ENCODE assay signal across 17 mouse cellular contexts in the genomic region with DNA sequence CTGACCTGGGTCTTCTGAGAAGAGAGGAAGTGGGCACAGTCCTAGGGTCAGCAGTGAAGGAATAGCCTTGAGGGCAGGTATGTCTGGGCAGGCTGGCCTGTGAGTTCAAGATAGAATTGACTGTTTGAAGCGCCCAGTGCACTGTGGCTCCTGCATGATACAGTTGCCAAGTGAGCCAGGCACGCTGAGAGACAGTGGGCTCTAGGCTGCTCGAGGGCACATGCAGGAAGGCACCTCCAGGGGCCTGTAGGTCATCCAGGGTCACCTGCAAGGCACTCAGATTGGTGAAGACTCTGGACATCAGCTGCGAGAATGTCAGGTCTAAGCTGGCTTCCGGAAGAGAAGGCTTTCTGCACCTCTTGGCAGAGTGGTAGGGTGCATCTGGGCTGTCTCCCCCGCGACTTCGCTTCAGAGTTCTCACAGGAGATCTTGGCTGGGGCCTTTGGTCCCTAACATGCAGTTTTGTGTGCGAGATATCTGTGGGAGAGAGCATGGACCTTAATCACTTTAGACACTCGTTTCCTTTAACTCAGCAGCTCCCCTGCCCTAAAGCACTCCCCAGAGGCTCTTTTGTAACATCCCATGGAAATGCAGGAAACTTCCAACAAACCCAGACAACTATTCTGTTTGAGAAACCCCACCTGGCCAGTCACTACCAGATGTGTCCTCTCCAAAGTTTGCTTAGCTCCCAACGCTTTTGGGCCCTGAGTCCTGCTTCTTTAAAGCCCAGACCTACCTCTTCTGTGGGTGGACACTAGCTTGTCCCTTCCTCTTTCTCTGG. TPM values are rescaled to one million over a fixed set of nuclear protein-coding genes. Genes with fewer than 3 reads are reported as not detected.
DNase-seq lines count a peak whose midpoint lies in the region; ATAC-seq and TF ChIP-seq lines count a peak whose summit lies in the region.
"Had no signal": no experiment of that assay in that cellular context is flagged by ENCODE, and none has a peak within 500 bp of the region (broad histone marks: within the 10 kb centered on the region; RNA-seq: fewer than 3 reads in every experiment).

No protein-coding gene starts in this region.

- H3K4me1 ChIP-seq in heart, embryonic 10.5 days, result no peaks in the 10 kb centered on the region
- H3K4me1 ChIP-seq in forebrain, postnatal 0 days (ENCODE audit: insufficient read depth), result no peaks in the 10 kb centered on the region
- H3K4me1 ChIP-seq: embryonic facial prominence, embryonic 15.5 days; limb, embryonic 15.5 days; midbrain, embryonic 13.5 days; neural tube, embryonic 12.5 days had no signal

- H3K9ac ChIP-seq in forebrain, postnatal 0 days, result no peak overlapping the region
- H3K9ac ChIP-seq: embryonic facial prominence, embryonic 15.5 days; hindbrain, embryonic 14.5 days; limb, embryonic 15.5 days; midbrain, embryonic 13.5 days; neural tube, embryonic 12.5 days had no signal

- H3K4me2 ChIP-seq in forebrain, postnatal 0 days (ENCODE audit: low read depth), result no peak overlapping the region
- H3K4me2 ChIP-seq: embryonic facial prominence, embryonic 15.5 days; hindbrain, embryonic 14.5 days; limb, embryonic 15.5 days; midbrain, embryonic 13.5 days; neural tube, embryonic 12.5 days had no signal

- no peaks in the 10 kb centered on the region for H3K27me3 ChIP-seq in heart, embryonic 10.5 days (ENCODE audit: insufficient read depth, poor library complexity, severe bottlenecking)
- no peaks in the 10 kb centered on the region for H3K27me3 ChIP-seq in forebrain, postnatal 0 days (ENCODE audit: insufficient read depth, low read length)
- H3K27me3 ChIP-seq: embryonic facial prominence, embryonic 15.5 days; limb, embryonic 15.5 days; neural tube, embryonic 12.5 days had no signal

- H3K9me3 ChIP-seq in heart, embryonic 10.5 days, result no peaks in the 10 kb centered on the region
- H3K9me3 ChIP-seq in forebrain, postnatal 0 days (ENCODE audit: low read length), result no peaks in the 10 kb centered on the region
- H3K9me3 ChIP-seq: embryonic facial prominence, embryonic 15.5 days; limb, embryonic 15.5 days; midbrain, embryonic 13.5 days; neural tube, embryonic 12.5 days had no signal

- H3K27ac ChIP-seq in heart, embryonic 10.5 days, result no peak overlapping the region
- H3K27ac ChIP-seq in forebrain, postnatal 0 days (ENCODE audit: low read depth, low read length), result no peak overlapping the region
- H3K27ac ChIP-seq: embryonic facial prominence, embryonic 15.5 days; hindbrain, embryonic 14.5 days; limb, embryonic 15.5 days; midbrain, embryonic 13.5 days; neural tube, embryonic 12.5 days had no signal

- H3K36me3 ChIP-seq in heart, embryonic 10.5 days, result no peaks in the 10 kb centered on the region
- no peaks in the 10 kb centered on the region for H3K36me3 ChIP-seq in forebrain, postnatal 0 days (ENCODE audit: insufficient read depth)
- H3K36me3 ChIP-seq: embryonic facial prominence, embryonic 15.5 days; limb, embryonic 15.5 days; midbrain, embryonic 13.5 days; neural tube, embryonic 12.5 days had no signal

- peak; percentile 2 for DNase-seq in heart, adult 8-10 months (ENCODE audit: low spot score)
- DNase-seq in heart, embryonic 10.5 days (ENCODE audit: low spot score), result no peak
- peak; percentile 2 to 29 for DNase-seq in urinary bladder, adult 18-20 months (ENCODE audit: low spot score in 2 of 2)
- no peak for DNase-seq in urinary bladder, postnatal 25 days (ENCODE audit: low spot score)
- DNase-seq in kidney, postnatal 14 days, result peak; percentile 55
- DNase-seq in frontal cortex, adult 2 months (ENCODE audit: extremely low spot score in 1 of 2, low spot score in 1 of 2), result no peak
- DNase-seq in forebrain, postnatal 0 days, result no peak
- DNase-seq: cerebellum, postnatal 36 days had no signal

- 76% methylated on average over 11 of the region's 11 CpGs for WGBS in heart, embryonic 10.5 days
- 84% methylated on average over 11 of the region's 11 CpGs for WGBS in forebrain, postnatal 0 days

- no peak overlapping the region for H3K4me3 ChIP-seq in heart, embryonic 10.5 days
- H3K4me3 ChIP-seq in forebrain, postnatal 0 days (ENCODE audit: low read depth, low read length), result no peak overlapping the region
- H3K4me3 ChIP-seq: embryonic facial prominence, embryonic 15.5 days; limb, embryonic 15.5 days; midbrain, embryonic 13.5 days; neural tube, embryonic 12.5 days had no signal

- TF ChIP-seq CTCF in forebrain, postnatal 0 days (IDR thresholded peaks at IDR 0.05; ENCODE audit: low read depth), result no peak

- ATAC-seq in forebrain, postnatal 0 days, result no peak
- ATAC-seq: forebrain, embryonic 14.5 days; midbrain, embryonic 13.5 days had no signal

RNA-seq across cellular contexts. Expression of gene Gm11232, which starts 1.1 kb away (rescaled TPM):
- total RNA-seq in heart, adult 8-10 months (2022), result not detected
- polyA plus RNA-seq in heart, embryonic 10.5 days (2016; fragmentation: Nextera tagmentation; extraction: Ambion mirVana), result 0.25 TPM in 1 of 2 replicates, not detected in the other
- not detected in 2 replicates for polyA plus RNA-seq in frontal cortex, adult 2 months (2012; rRNA removed)
- 6.7 TPM in 1 of 2 replicates, not detected in the other for total RNA-seq in forebrain, postnatal 0 days (2014; rRNA removed)
- not detected in 2 replicates for polyA plus RNA-seq in forebrain, postnatal 0 days (2015; fragmentation: Nextera tagmentation; extraction: Ambion mirVana)
- total RNA-seq: granulocyte monocyte progenitor cell, adult 5-6 weeks had no signal
- polyA plus RNA-seq: embryonic facial prominence, embryonic 15.5 days; forebrain, embryonic 14.5 days; hindbrain, embryonic 14.5 days; limb, embryonic 15.5 days; lung, embryonic 16.5 days; midbrain, embryonic 13.5 days; testis, adult 2 months had no signal

Comparison
In these comparisons a context has a peak if more than half of its experiments do, and no peak if none do; other contexts are left out.
1. DNase-seq: peak in heart, adult 8-10 months (single experiment), urinary bladder, adult 18-20 months (2 of 2) and kidney, postnatal 14 days (single experiment); none in heart, embryonic 10.5 days (single experiment), urinary bladder, postnatal 25 days (single experiment), frontal cortex, adult 2 months (0 of 2) and forebrain, postnatal 0 days (single experiment).